Mouse (Mus musculus): ENCODE measurements around the gene Tsfm.

DNA sequence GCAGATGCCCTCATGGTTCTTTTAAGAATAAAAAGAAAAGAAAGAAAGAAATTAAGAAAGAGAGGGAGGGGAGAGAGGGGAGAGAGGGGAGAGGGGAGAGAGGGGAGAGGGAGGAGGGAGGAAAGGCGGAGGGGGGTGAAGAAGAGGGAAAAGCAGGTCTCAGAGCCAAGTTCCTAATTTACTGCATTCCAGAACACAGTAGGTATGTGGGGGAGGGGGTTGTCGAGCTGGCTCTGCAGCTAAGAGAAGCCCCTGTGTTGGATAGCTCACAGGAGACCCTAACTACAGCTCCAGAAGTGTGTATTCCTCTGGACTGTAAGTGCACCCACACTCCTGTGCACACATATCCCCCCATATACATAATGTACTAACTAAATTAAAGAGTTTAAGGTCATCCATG lies 13.6 kb downstream of the Tsfm start:
- TF ChIP-seq EP300 (IDR thresholded peaks at IDR 0.05; ENCODE audit: low read depth) = no peak
- no peak for TF ChIP-seq CTCF (IDR thresholded peaks at IDR 0.05; ENCODE audit: low read depth)
